Mouse (Mus musculus): ENCODE data around the gene Btg2. TPM values are rescaled to one million over a fixed set of nuclear protein-coding genes. Genes with fewer than 3 reads are reported as not detected.

Btg2 gene
- total and polyA plus RNA-seq, 3 experiments = 7.2 to 19.7 (median 11.6) TPM

- Histone ChIP-seq H3K9me3 (replicated peaks; ENCODE audit: low read length) (no peaks in the 10 kb centered on the region), H3K4me3 (replicated peaks in 1 of 3; ENCODE audit: low read depth in 2 of 3, low read length in 2 of 3, poor library complexity in 1 of 3) (no peak overlapping the region), H3K27me3 (replicated peaks) (peaks cover 64% of the 10 kb centered on the region), H3K79me2 (replicated peaks; ENCODE audit: control insufficient read depth, extremely low read depth, insufficient read depth, poor library complexity, severe bottlenecking) (no peaks in the 10 kb centered on the region), H3K9ac (ENCODE audit: insufficient read depth, low read depth) (no peak overlapping the region), H3K27ac (ENCODE audit: insufficient read depth, low read depth) (no peak overlapping the region), H3K4me1 (ENCODE audit: control insufficient read depth in 1 of 2, insufficient read depth in 2 of 2) (peaks cover 8 to 22% of the 10 kb centered on the region in 2 experiments), H3K4me2 (ENCODE audit: insufficient read depth, low read depth, poor library complexity, severe bottlenecking) (no peak overlapping the region), H3K36me3 (replicated peaks in 1 of 2; ENCODE audit: control insufficient read depth in 1 of 2, insufficient read depth in 1 of 2, low read length in 1 of 2) (no peaks in the 10 kb centered on the region)
- in situ Hi-C loops (cut with MboI; ENCODE audit: low pct_ligation_motif_present, low pct_unique_long_range_greater_than_20kb, low sequenced_read_pairs) (no loop called here), dilution Hi-C loops (cut with MboI; ENCODE audit: extremely low pct_ligation_motif_present, extremely low pct_unique_long_range_greater_than_20kb, low sequenced_read_pairs) (no loop called here)
- no peak for TF ChIP-seq ZNF384 (IDR thresholded peaks at IDR 0.05; ENCODE audit: low read depth, low read length)
- TF ChIP-seq E2F4 (IDR thresholded peaks at IDR 0.05; ENCODE audit: insufficient replicate concordance, low read depth, low read length) = no peak
- TF ChIP-seq POLR2AphosphoS2 (IDR thresholded peaks at IDR 0.05; ENCODE audit: low read depth, low read length) = no peak
- TF ChIP-seq USF2 (conservative IDR thresholded peaks at IDR 0.05; ENCODE audit: low read depth, low read length) = no peak
- no peak for TF ChIP-seq ELF1 (IDR thresholded peaks at IDR 0.05; ENCODE audit: low read depth, low read length)
- no peak for TF ChIP-seq NELFE (IDR thresholded peaks at IDR 0.05; ENCODE audit: low read depth, low read length)
- TF ChIP-seq PAX5 (IDR thresholded peaks at IDR 0.05; ENCODE audit: low read length) = no peak
- no peak for TF ChIP-seq MAX (IDR thresholded peaks at IDR 0.05; ENCODE audit: low read length)
- DNase-seq (ENCODE audit: extremely low read depth) = no peak
These were observed 24.9 kb upstream of the Btg2 start for GRCm38 (mm10) chr1:134103861-134104260.

- H3K4me2 ChIP-seq (ENCODE audit: insufficient read depth, low read depth, poor library complexity, severe bottlenecking) = no peak overlapping the region
- H3K27me3 ChIP-seq (replicated peaks) = peaks cover 67% of the 10 kb centered on the region
- H3K79me2 ChIP-seq (replicated peaks; ENCODE audit: control insufficient read depth, extremely low read depth, insufficient read depth, poor library complexity, severe bottlenecking) = no peaks in the 10 kb centered on the region
- no peak overlapping the region for H3K4me3 ChIP-seq (replicated peaks in 1 of 3; ENCODE audit: low read depth in 2 of 3, low read length in 2 of 3, poor library complexity in 1 of 3)
- H3K27ac ChIP-seq (ENCODE audit: insufficient read depth, low read depth) = no peak overlapping the region
- no peak for DNase-seq (ENCODE audit: extremely low read depth)
- no peaks in the 10 kb centered on the region for H3K36me3 ChIP-seq (replicated peaks in 1 of 2; ENCODE audit: control insufficient read depth in 1 of 2, insufficient read depth in 1 of 2, low read length in 1 of 2)
- dilution Hi-C loops (cut with MboI; ENCODE audit: extremely low pct_ligation_motif_present, extremely low pct_unique_long_range_greater_than_20kb, low sequenced_read_pairs) (no loop called here), in situ Hi-C loops (cut with MboI; ENCODE audit: low pct_ligation_motif_present, low pct_unique_long_range_greater_than_20kb, low sequenced_read_pairs) (no loop called here)
- no peaks in the 10 kb centered on the region for H3K9me3 ChIP-seq (replicated peaks; ENCODE audit: low read length)
- TF ChIP-seq UBTF (IDR thresholded peaks at IDR 0.05; ENCODE audit: low read depth, low read length) (no peak), ZNF384 (IDR thresholded peaks at IDR 0.05; ENCODE audit: low read depth, low read length) (no peak), MYC (IDR thresholded peaks at IDR 0.05; ENCODE audit: low read depth, low read length) (no peak), RAD21 (IDR thresholded peaks at IDR 0.05; ENCODE audit: low read depth, low read length) (no peak), MEF2A (IDR thresholded peaks at IDR 0.05; ENCODE audit: borderline replicate concordance, low read depth, low read length) (no peak), NRF1 (IDR thresholded peaks at IDR 0.05; ENCODE audit: low read depth, low read length) (no peak), USF1 (IDR thresholded peaks at IDR 0.05; ENCODE audit: low read depth, low read length) (no peak), NELFE (IDR thresholded peaks at IDR 0.05; ENCODE audit: low read depth, low read length) (no peak), SIN3A (IDR thresholded peaks at IDR 0.05; ENCODE audit: low read length) (no peak), TBP (conservative IDR thresholded peaks at IDR 0.05; ENCODE audit: low read depth, low read length) (no peak), ETS1 (conservative IDR thresholded peaks at IDR 0.05; ENCODE audit: low read depth, low read length) (no peak), BHLHE40 (IDR thresholded peaks at IDR 0.05; ENCODE audit: low read depth, low read length) (no peak), ZMIZ1 (IDR thresholded peaks at IDR 0.05; ENCODE audit: low read depth, low read length) (no peak), MAFK (IDR thresholded peaks at IDR 0.05; ENCODE audit: insufficient replicate concordance, low read length) (no peak), ELF1 (IDR thresholded peaks at IDR 0.05; ENCODE audit: low read depth, low read length) (no peak), RCOR1 (conservative IDR thresholded peaks at IDR 0.05; ENCODE audit: low read depth, low read length) (no peak), JUN (IDR thresholded peaks at IDR 0.05; ENCODE audit: insufficient read depth, low read depth, low read length) (no peak), MAZ (IDR thresholded peaks at IDR 0.05; ENCODE audit: low read depth, low read length) (no peak), KAT2A (IDR thresholded peaks at IDR 0.05; ENCODE audit: insufficient replicate concordance, low read length) (no peak)
- peaks cover 8 to 29% of the 10 kb centered on the region in 2 experiments for H3K4me1 ChIP-seq (ENCODE audit: control insufficient read depth in 1 of 2, insufficient read depth in 2 of 2)
- H3K9ac ChIP-seq (ENCODE audit: insufficient read depth, low read depth) = no peak overlapping the region
These were observed 22.7 kb upstream of the Btg2 start for GRCm38 (mm10) chr1:134101593-134101992.

All from CH12.LX (cell line).